Mouse (Mus musculus): ENCODE results near the gene Abhd17b.
A peak's percentile ranks its signal among the peaks of the same experiment; 100 is the strongest.
"Not testable (repeated sequence)": the region's sequence is repeated elsewhere in the genome, so short reads cannot be mapped to it uniquely, and the experiment has no call there.

Gene Abhd17b

DNA sequence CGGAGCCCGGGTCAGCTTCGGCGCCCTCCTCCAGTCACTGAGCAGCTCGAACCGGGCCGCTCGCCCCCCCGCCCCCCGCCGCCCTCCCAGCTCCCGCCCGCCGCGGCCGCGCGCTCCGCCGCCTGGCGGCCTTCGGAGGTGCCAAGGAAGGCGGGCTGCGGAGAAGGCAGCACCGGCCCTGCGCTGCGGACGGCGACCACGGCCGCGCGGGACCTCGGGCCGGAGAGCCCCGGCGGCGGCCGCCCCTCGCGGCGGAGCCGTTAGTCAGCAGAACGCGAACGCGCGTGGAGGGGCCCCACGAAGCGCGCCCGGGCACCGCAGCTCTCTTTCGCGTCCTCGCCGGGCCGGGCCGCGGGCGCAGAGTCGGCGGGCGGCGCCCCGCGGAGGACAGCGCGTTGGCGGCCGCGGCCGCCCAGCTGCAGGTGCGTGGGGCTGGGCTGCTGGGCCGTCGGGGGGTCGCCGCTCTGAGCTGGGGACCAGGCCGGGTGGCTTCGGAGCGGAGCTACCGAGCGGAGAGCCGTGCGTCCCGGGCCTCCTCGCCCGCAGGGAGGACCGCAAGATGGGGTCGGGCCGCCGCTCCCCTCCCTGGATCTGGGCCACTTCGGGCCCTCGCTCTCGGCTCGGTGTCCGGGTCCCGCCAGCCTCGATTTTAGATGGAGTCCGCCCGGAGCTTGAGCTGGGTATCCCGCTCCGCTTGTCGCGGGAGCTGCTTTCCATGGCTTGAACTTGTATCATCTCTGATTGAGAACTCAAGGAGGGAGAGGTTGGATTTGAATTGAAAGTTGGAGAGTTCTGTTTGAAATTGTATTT is at the start of gene Abhd17b:
Abhd17b (plus strand) TSS at position 14 of the 810 bp plus-strand sequence.
- DNase-seq (ENCODE audit: low read depth, low spot score): peak; percentile 40

DNA sequence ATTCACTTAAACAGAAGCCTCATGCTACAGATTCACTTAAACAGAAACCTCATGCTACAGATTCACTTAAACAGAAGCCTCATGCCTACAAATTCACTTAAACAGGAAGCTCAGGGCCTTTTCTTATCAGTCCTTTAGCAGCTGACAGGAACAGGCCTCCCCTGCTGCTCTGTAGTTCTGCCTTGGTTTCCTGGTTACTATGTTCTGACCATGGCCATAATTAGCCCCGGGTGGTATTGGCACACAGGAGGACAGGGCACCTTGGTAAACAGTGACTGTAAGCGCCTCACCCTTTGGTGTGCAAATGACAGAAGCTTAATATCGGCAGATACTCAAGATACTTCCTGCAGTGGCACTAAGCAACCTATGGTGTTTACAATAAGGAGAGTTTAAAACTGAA is 49.1 kb upstream of the Abhd17b start:
- DNase-seq (ENCODE audit: low read depth, low spot score): no peak

- DNase-seq (ENCODE audit: low read depth, low spot score): no peak
Measured at GRCm38 (mm10) chr19:21605294-21605693, 47.7 kb upstream of the Abhd17b start.

- no peak for DNase-seq (ENCODE audit: low read depth, low spot score)
Measured at GRCm38 (mm10) chr19:21610240-21610639, 42.7 kb upstream of the Abhd17b start.

DNA sequence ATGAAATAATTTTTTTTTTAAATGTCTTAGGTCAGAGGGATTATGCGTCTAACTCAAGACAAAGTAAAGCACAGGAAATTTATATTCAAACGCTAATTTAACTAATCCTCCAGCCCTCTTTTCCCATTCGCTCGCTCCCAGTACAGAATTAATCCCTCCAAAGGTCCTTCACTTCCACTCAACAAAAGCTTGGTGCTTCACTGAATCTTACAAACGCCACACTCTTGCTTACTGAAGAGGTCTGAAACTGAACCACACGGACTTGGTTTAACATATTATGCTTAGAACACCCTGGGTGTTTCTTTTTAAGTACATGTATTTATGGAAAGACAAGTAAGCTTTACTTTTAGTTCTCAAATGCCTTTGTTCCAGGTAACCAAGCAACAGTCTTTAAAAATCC is 41.7 kb upstream of the Abhd17b start:
- no peak for DNase-seq (ENCODE audit: low read depth, low spot score)

GRCm38 (mm10) chr19:21611725-21612575 is 41.0 kb upstream of the Abhd17b start:
- DNase-seq (ENCODE audit: low read depth, low spot score): no peak

GRCm38 (mm10) chr19:21615801-21616200 is 37.2 kb upstream of the Abhd17b start:
- DNase-seq (ENCODE audit: low read depth, low spot score): no peak

DNA sequence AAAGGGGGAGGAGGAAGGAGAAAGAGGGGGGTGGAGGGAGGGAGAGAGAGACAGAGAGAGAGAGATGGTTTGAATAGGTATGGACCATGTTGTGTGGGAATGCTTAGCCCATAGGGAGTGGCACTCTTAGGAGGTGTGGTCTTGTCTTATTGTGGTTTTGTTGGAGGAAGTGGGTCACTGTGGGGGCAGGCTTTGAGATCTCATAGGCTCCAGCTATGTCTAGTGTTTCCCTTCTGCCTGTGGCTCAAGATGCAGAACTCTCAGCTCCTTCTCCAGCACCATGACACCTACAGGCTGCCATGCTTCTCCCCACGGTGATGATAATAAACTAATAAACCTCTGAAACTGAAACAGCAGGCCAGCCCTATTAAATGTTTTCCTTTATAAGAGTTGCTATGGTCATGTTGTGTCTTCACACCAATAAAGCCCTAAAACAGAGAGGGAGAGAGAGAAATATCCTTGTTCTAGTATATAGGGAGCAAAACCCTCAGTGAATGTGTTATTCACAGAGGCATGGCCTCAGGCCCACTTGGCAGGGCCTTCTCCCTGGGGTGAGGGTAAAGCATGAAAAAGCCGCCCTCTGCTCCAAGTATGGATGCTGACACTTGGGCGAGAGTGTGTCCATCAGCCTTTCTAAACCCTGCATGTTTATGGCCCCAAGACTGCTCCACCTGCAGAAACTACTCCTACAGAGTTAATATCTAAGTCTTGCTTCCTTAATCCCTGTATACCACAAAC is 29.4 kb upstream of the Abhd17b start:
- no peak for DNase-seq (ENCODE audit: low read depth, low spot score)

GRCm38 (mm10) chr19:21624148-21624535 is 28.8 kb upstream of the Abhd17b start:
- no peak for DNase-seq (ENCODE audit: low read depth, low spot score)

DNA sequence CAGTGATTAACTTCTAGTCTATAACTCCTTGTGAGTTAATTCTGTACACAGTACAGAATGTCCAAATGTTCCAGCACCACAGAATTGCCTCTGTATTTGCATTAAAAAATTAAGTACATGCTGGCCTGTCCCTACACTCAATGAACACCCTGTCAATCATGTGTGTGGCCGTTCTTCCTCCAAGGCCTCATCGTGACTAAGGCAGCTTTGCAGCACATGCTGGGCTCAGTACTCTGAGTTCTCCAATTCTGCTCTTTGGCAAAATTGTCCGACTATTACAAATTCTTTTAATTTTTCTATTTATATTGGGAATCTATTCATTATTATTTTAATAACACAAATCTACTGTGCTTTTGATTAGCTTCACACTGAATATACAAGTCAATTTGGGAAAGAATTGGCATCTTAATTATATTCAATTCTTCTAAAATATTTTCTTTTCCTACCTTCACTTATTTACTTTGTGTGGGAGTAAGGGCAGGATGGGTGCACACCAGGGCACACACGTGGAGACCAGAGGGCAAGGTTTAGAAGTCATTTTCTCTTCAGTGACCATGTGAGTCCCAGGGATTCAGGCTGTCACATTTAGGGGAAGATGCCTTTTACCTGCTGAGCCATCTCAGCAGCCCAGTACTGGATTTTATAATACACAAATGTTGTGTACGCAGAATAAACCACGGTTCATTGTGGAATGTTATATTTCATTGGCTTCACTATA is 26.6 kb upstream of the Abhd17b start:
- no peak for DNase-seq (ENCODE audit: low read depth, low spot score)

- not testable (repeated sequence) for DNase-seq (ENCODE audit: low read depth, low spot score)
Measured at GRCm38 (mm10) chr19:21628440-21628839, 24.5 kb upstream of the Abhd17b start.

DNA sequence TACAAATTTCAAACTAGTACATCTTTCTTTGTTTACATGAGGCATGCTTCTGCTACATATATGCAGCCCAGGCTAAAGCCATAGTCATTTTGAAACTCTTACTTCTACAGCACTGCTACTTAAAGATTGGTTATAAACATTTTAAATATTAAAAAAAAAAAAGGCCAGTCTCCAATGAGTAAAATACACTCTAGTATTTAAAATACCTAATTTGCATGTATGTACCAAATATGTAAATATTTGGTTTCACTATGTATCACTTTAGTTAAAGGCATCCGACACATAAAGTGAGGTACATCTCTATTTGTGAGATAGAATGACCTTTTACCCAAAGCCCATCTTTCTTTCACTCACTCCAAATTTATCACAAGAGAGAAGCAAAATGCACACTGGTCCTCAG is 24.0 kb upstream of the Abhd17b start:
- DNase-seq (ENCODE audit: low read depth, low spot score): no peak

DNA sequence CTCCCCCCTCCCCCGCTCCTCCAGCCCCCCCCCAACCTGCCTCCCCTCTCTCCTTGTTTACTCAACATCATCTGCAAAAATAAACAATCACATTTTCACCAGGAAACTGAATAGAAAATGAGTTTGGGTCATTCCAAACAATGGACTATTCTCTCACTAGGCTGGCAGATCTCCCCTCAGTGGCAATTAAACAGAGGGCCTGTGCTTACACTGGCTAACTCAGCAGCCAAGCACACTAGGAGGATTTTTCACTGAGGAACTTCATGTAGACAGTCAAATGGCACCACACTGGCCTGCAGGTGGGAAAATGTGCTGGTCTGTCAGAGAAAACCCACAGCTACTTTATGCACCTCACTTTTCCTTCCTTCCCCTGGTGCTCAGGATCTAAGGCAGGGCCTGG is 23.5 kb upstream of the Abhd17b start:
- DNase-seq (ENCODE audit: low read depth, low spot score): no peak

DNA sequence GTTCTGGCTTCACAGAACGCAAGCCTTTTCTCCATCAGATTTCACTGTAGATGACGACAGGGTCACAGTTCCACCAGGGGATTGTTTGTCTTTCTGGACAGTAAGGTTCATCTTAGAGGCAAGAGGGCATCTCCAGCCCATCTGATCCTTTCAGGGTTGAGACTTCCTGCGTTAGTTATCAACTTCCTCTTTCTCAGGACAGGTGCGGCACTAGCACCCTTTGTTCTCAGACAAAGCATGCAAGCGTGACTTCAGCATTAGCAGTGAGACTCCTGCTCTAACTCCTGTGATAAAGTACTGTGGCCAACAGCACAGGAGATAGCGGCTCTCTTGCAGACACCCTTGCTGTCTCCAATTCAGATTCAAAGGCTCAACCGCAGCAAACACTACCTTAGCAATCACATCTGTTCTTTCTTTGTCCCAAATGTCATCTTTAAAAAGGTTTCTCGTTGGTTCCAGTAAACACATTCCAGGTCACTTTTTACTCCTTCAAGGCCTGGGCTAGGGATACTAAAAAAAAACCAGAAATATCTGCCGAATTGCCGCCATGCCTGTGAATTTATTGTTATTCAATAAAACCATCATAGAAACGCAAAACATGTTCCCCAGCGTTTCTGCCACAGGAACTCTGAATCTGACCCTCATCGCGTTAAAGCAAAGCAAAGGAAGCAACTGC is 22.2 kb upstream of the Abhd17b start:
- no peak for DNase-seq (ENCODE audit: low read depth, low spot score)

- DNase-seq (ENCODE audit: low read depth, low spot score): no peak
Measured at GRCm38 (mm10) chr19:21635406-21635805, 17.6 kb upstream of the Abhd17b start.

GRCm38 (mm10) chr19:21636907-21637306 is 16.1 kb upstream of the Abhd17b start:
- no peak for DNase-seq (ENCODE audit: low read depth, low spot score)

- no peak for DNase-seq (ENCODE audit: low read depth, low spot score)
Measured at GRCm38 (mm10) chr19:21637672-21638071, 15.3 kb upstream of the Abhd17b start.

GRCm38 (mm10) chr19:21643935-21644334 is 9.1 kb upstream of the Abhd17b start:
- no peak for DNase-seq (ENCODE audit: low read depth, low spot score)

DNA sequence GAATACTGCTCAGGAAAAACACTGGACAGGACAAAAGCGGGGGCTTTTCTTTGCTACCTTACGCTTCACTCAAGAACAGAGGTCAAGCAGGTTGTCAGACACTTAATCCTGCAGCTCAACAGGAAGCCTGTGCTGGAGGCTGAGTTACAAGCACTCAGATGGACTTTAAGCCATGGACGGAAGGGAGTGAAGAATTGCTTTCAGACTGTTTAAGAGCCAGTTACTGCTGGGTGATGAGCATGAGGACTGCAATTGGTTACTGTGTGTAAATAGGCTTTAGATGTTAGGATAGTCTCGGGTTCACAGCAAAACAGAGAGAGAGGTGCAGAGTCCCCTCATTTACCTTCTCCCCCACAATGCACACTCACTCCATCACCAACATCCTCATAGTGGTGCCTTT is 7.7 kb upstream of the Abhd17b start:
- DNase-seq (ENCODE audit: low read depth, low spot score): no peak

- DNase-seq (ENCODE audit: low read depth, low spot score): no peak
Measured at GRCm38 (mm10) chr19:21646142-21646541, 6.8 kb upstream of the Abhd17b start.

- DNase-seq (ENCODE audit: low read depth, low spot score): no peak
Measured at GRCm38 (mm10) chr19:21651664-21652063, 1.3 kb upstream of the Abhd17b start.
